Comparison of ENCODE assay signal across 8 mouse cellular contexts in the genomic region with DNA sequence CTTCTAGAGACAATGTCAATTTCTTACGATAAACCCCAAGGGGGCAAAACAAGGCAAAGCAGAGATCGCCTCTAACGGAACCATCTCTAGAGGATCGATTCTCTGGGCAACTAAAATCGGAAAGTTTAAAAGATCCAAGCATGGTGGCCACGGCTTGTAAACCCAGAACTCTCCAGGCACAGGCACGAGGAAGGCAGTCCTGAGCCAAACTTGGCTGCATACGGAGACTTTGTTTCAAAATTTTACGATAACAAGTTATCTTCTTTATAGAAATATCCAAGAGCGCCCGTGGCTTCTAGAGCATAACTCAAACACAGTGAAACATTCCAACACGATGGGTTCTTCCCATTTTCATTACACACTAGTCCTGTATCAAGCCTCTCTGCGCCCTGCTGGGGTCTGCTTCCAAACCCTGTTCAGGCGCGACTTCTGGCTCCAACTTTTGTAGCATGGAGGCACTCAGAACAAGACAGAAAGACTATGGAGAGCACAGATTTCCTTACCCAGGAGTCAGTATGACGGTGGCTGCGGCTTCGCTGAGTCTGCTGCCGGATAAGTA. TPM values are rescaled to one million over a fixed set of nuclear protein-coding genes. Genes with fewer than 3 reads are reported as not detected.
DNase-seq lines count a peak whose midpoint lies in the region; ATAC-seq lines count a peak whose summit lies in the region.

No protein-coding gene starts in this region.

- 1% methylated on average over 19 of the region's 19 CpGs for WGBS in heart, embryonic 15.5 days
- 3% methylated on average over 19 of the region's 19 CpGs for WGBS in hindbrain, embryonic 13.5 days
- 4% methylated on average over 19 of the region's 19 CpGs for WGBS in midbrain, embryonic 12.5 days

- no peak for ATAC-seq in heart, embryonic 15.5 days (replicated peaks; ENCODE audit: insufficient number of reproducible peaks, insufficient read depth, low FRiP score, low read depth)
- peak; percentile 64; the same call in 1 of the 2 replicates for ATAC-seq in hindbrain, embryonic 13.5 days (ENCODE audit: low FRiP score)
- no peak; the same call in 1 of the 2 replicates for ATAC-seq in midbrain, embryonic 12.5 days (ENCODE audit: low FRiP score, low read depth)

- peak overlapping the region; percentile 67 for H3K9ac ChIP-seq in heart, embryonic 15.5 days
- peak overlapping the region; percentile 78 for H3K9ac ChIP-seq in hindbrain, embryonic 13.5 days
- H3K9ac ChIP-seq in midbrain, embryonic 12.5 days (replicated peaks) = peak overlapping the region; percentile 77

- peak overlapping the region; percentile 64 for H3K27ac ChIP-seq in heart, embryonic 15.5 days
- peak overlapping the region; percentile 60; the same call in 1 of the 2 replicates for H3K27ac ChIP-seq in hindbrain, embryonic 13.5 days
- H3K27ac ChIP-seq in midbrain, embryonic 12.5 days (replicated peaks) = peak overlapping the region; percentile 52; the same call in 1 of the 2 replicates

- peaks cover 28% of the 10 kb centered on the region for H3K36me3 ChIP-seq in heart, embryonic 15.5 days
- peaks cover 35% of the 10 kb centered on the region for H3K36me3 ChIP-seq in hindbrain, embryonic 13.5 days
- peaks cover 36% of the 10 kb centered on the region for H3K36me3 ChIP-seq in midbrain, embryonic 12.5 days

- peak overlapping the region; percentile 80 for H3K4me2 ChIP-seq in heart, embryonic 15.5 days
- peak overlapping the region; percentile 90 for H3K4me2 ChIP-seq in hindbrain, embryonic 13.5 days
- peak overlapping the region; percentile 90 for H3K4me2 ChIP-seq in midbrain, embryonic 12.5 days (replicated peaks)

- H3K9me3 ChIP-seq in heart, embryonic 15.5 days (replicated peaks) = no peaks in the 10 kb centered on the region
- H3K9me3 ChIP-seq in hindbrain, embryonic 13.5 days = no peaks in the 10 kb centered on the region
- no peaks in the 10 kb centered on the region for H3K9me3 ChIP-seq in midbrain, embryonic 12.5 days

- intact Hi-C loops in heart, postnatal 10 days (cut with DNase I) = no loop called here

- peaks cover 10% of the 10 kb centered on the region for H3K4me1 ChIP-seq in heart, embryonic 15.5 days (replicated peaks)
- peaks cover 14% of the 10 kb centered on the region for H3K4me1 ChIP-seq in hindbrain, embryonic 13.5 days (replicated peaks)
- H3K4me1 ChIP-seq in midbrain, embryonic 12.5 days = peaks cover 11% of the 10 kb centered on the region

- peak overlapping the region; percentile 70 for H3K4me3 ChIP-seq in heart, embryonic 15.5 days
- peak overlapping the region; percentile 86 for H3K4me3 ChIP-seq in hindbrain, embryonic 13.5 days
- peak overlapping the region; percentile 87 for H3K4me3 ChIP-seq in midbrain, embryonic 12.5 days

- H3K27me3 ChIP-seq in heart, embryonic 15.5 days = no peaks in the 10 kb centered on the region
- H3K27me3 ChIP-seq in hindbrain, embryonic 13.5 days = peaks cover 5% of the 10 kb centered on the region; the same call in 1 of the 2 replicates
- no peaks in the 10 kb centered on the region for H3K27me3 ChIP-seq in midbrain, embryonic 12.5 days

- no peak for DNase-seq in heart, postnatal 10 days
- peak; percentile 8 for DNase-seq in Muller cell, postnatal 12 days (ENCODE audit: inconsistent ontology term)
- no peak for DNase-seq in retina, postnatal 1 day
- no peak for DNase-seq in frontal cortex, postnatal 36 days (ENCODE audit: low spot score in 2 of 2)
- DNase-seq in layer of hippocampus, adult 18-20 months (ENCODE audit: low spot score in 2 of 2) = no peak

RNA-seq across cellular contexts. Expression of a gene that starts 0.4 kb away (rescaled TPM):
- 34.8 and 36.2 TPM in 2 replicates for polyA plus RNA-seq in heart, embryonic 15.5 days (2015; fragmentation: Nextera tagmentation; extraction: Ambion mirVana)
- 10 to 100 TPM; 26.3 to 27.0 TPM for total RNA-seq in heart, postnatal 10 days (2021)
- 59.8 and 60.3 TPM in 2 replicates for polyA plus RNA-seq in hindbrain, embryonic 13.5 days (2015; fragmentation: Nextera tagmentation; extraction: Ambion mirVana)
- polyA plus RNA-seq in midbrain, embryonic 12.5 days (2016; fragmentation: Nextera tagmentation; extraction: Ambion mirVana) = 72.2 and 78.1 TPM in 2 replicates
- 10 to 100 TPM; 18.6 to 23.3 TPM for total RNA-seq in layer of hippocampus, adult 18-20 months (2021)

RNA-seq across cellular contexts. Expression of a gene that starts 12.5 kb away (rescaled TPM):
- polyA plus RNA-seq in heart, embryonic 15.5 days (2015; fragmentation: Nextera tagmentation; extraction: Ambion mirVana) = 17.5 and 20.5 TPM in 2 replicates
- total RNA-seq in heart, postnatal 10 days (2021) = 10 to 100 TPM; 40.3 to 46.5 TPM
- 15.9 and 16.2 TPM in 2 replicates for polyA plus RNA-seq in hindbrain, embryonic 13.5 days (2015; fragmentation: Nextera tagmentation; extraction: Ambion mirVana)
- 9.9 and 16.3 TPM in 2 replicates for polyA plus RNA-seq in midbrain, embryonic 12.5 days (2016; fragmentation: Nextera tagmentation; extraction: Ambion mirVana)
- 10 to 100 TPM; 11.0 to 13.2 TPM for total RNA-seq in layer of hippocampus, adult 18-20 months (2021)

RNA-seq across cellular contexts. Expression of a gene that starts 36.4 kb away (rescaled TPM):
- polyA plus RNA-seq in heart, embryonic 15.5 days (2015; fragmentation: Nextera tagmentation; extraction: Ambion mirVana) = 19.3 and 22.2 TPM in 2 replicates
- total RNA-seq in heart, postnatal 10 days (2021) = 10 to 100 TPM; 15.6 to 18.5 TPM
- 73.7 and 82.8 TPM in 2 replicates for polyA plus RNA-seq in hindbrain, embryonic 13.5 days (2015; fragmentation: Nextera tagmentation; extraction: Ambion mirVana)
- polyA plus RNA-seq in midbrain, embryonic 12.5 days (2016; fragmentation: Nextera tagmentation; extraction: Ambion mirVana) = 52.2 and 55.1 TPM in 2 replicates
- 10 to 100 TPM; 27.9 to 33.1 TPM for total RNA-seq in layer of hippocampus, adult 18-20 months (2021)
